33 mouse cellular contexts compared by ENCODE assay signal in genomic region chr11:96955094-96955493, GRCm38 (mm10). TPM values are rescaled to one million over a fixed set of nuclear protein-coding genes. Genes with fewer than 3 reads are reported as not detected.
A peak's percentile ranks its signal among the peaks of the same experiment; 100 is the strongest.
DNase-seq lines count a peak whose midpoint lies in the region; ATAC-seq and TF ChIP-seq lines count a peak whose summit lies in the region.
"Had no signal": no experiment of that assay in that cellular context is flagged by ENCODE, and none has a peak within 500 bp of the region (broad histone marks: within the 10 kb centered on the region; RNA-seq: fewer than 3 reads in every experiment).

No protein-coding gene starts in this region.

- intact Hi-C loops in gastrocnemius, adult 2 months (cut with DNase I): no loop called here

- peak overlapping the region; percentile 70 for H3K27ac ChIP-seq in gastrocnemius, adult 2 months
- peak overlapping the region; percentile 92 for H3K27ac ChIP-seq in liver, embryonic 12.5 days
- 0 out of 2 replicates have a peak overlapping the region, but pooled peaks have one; percentile 34 for H3K27ac ChIP-seq in liver, postnatal 0 days (ENCODE audit: low read depth)
- no peak overlapping the region for H3K27ac ChIP-seq in midbrain, postnatal 0 days (ENCODE audit: low read depth, low read length)
- H3K27ac ChIP-seq: heart, embryonic 15.5 days; hindbrain, embryonic 12.5 days; hindbrain, postnatal 0 days; intestine, embryonic 15.5 days; kidney, embryonic 15.5 days; layer of hippocampus, adult 2 months; limb, embryonic 13.5 days had no signal

- H3K4me3 ChIP-seq in gastrocnemius, adult 2 months: 0 out of 2 replicates have a peak overlapping the region, but pooled peaks have one; percentile 11
- peak overlapping the region; percentile 79 for H3K4me3 ChIP-seq in E14TG2a.4 (replicated peaks; ENCODE audit: low read length)
- no peak overlapping the region for H3K4me3 ChIP-seq in liver, embryonic 12.5 days
- no peak overlapping the region for H3K4me3 ChIP-seq in liver, postnatal 0 days (ENCODE audit: low read depth, low read length)
- no peak overlapping the region for H3K4me3 ChIP-seq in midbrain, postnatal 0 days (ENCODE audit: low read depth, low read length)
- H3K4me3 ChIP-seq: heart, embryonic 15.5 days; hindbrain, embryonic 12.5 days; intestine, embryonic 15.5 days; kidney, embryonic 15.5 days; layer of hippocampus, adult 2 months; limb, embryonic 13.5 days had no signal

- no peaks in the 10 kb centered on the region for H3K9me3 ChIP-seq in E14TG2a.4 (ENCODE audit: low read length)
- 0 out of 2 replicates have a peak, but pooled peaks cover 3% of the 10 kb centered on the region for H3K9me3 ChIP-seq in liver, embryonic 12.5 days (replicated peaks)
- H3K9me3 ChIP-seq in liver, postnatal 0 days (ENCODE audit: low read length): no peaks in the 10 kb centered on the region
- no peaks in the 10 kb centered on the region for H3K9me3 ChIP-seq in midbrain, postnatal 0 days (ENCODE audit: low read length)
- H3K9me3 ChIP-seq: heart, embryonic 15.5 days; hindbrain, embryonic 12.5 days; intestine, embryonic 15.5 days; kidney, embryonic 15.5 days; limb, embryonic 13.5 days had no signal

- no peak for TF ChIP-seq CTCF in gastrocnemius, adult 2 months (IDR thresholded peaks at IDR 0.05)
- TF ChIP-seq CTCF in E14TG2a.4 (conservative IDR thresholded peaks at IDR 0.05; ENCODE audit: low read length): no peak
- TF ChIP-seq CTCF in liver, postnatal 0 days (IDR thresholded peaks at IDR 0.05; ENCODE audit: low read depth): no peak
- no peak for TF ChIP-seq CTCF in midbrain, postnatal 0 days (IDR thresholded peaks at IDR 0.05)

- H3K9ac ChIP-seq in liver, embryonic 12.5 days: peak overlapping the region; percentile 63
- no peak overlapping the region for H3K9ac ChIP-seq in liver, postnatal 0 days (replicated peaks)
- no peak overlapping the region for H3K9ac ChIP-seq in midbrain, postnatal 0 days (replicated peaks; ENCODE audit: low read length, poor library complexity, severe bottlenecking)
- H3K9ac ChIP-seq: heart, embryonic 15.5 days; hindbrain, embryonic 12.5 days; intestine, embryonic 15.5 days; kidney, embryonic 15.5 days; limb, embryonic 13.5 days had no signal

- H3K36me3 ChIP-seq in E14TG2a.4 (ENCODE audit: insufficient read depth, low read length): peaks cover 92% of the 10 kb centered on the region
- peaks cover 99% of the 10 kb centered on the region for H3K36me3 ChIP-seq in liver, embryonic 12.5 days
- peaks cover 95% of the 10 kb centered on the region for H3K36me3 ChIP-seq in liver, postnatal 0 days (replicated peaks; ENCODE audit: insufficient read depth, low read length)
- H3K36me3 ChIP-seq in midbrain, postnatal 0 days (ENCODE audit: insufficient read depth, low read length): peaks cover 61% of the 10 kb centered on the region

- 77% methylated on average over 4 of the region's 4 CpGs for WGBS in liver, embryonic 12.5 days (ENCODE audit: insufficient replicate concordance)
- 75% methylated on average over 4 of the region's 4 CpGs for WGBS in liver, postnatal 0 days (ENCODE audit: insufficient replicate concordance)
- WGBS in midbrain, postnatal 0 days: 91% methylated on average over 4 of the region's 4 CpGs

- no peaks in the 10 kb centered on the region for H3K27me3 ChIP-seq in E14TG2a.4 (ENCODE audit: insufficient read depth, low read length)
- H3K27me3 ChIP-seq in liver, embryonic 12.5 days (replicated peaks): no peaks in the 10 kb centered on the region
- H3K27me3 ChIP-seq in liver, postnatal 0 days (ENCODE audit: insufficient read depth, low read length): no peaks in the 10 kb centered on the region
- no peaks in the 10 kb centered on the region for H3K27me3 ChIP-seq in midbrain, postnatal 0 days (ENCODE audit: insufficient read depth, low read length)
- H3K27me3 ChIP-seq: CH12.LX; heart, embryonic 15.5 days; hindbrain, embryonic 12.5 days; intestine, embryonic 15.5 days; kidney, embryonic 15.5 days; limb, embryonic 13.5 days had no signal

- H3K4me1 ChIP-seq in E14TG2a.4 (replicated peaks; ENCODE audit: low read depth, low read length): peaks cover 83% of the 10 kb centered on the region
- peaks cover 92% of the 10 kb centered on the region for H3K4me1 ChIP-seq in liver, embryonic 12.5 days
- peaks cover 24% of the 10 kb centered on the region for H3K4me1 ChIP-seq in liver, postnatal 0 days (ENCODE audit: insufficient read depth)
- H3K4me1 ChIP-seq in midbrain, postnatal 0 days (ENCODE audit: insufficient read depth, low read length): no peaks in the 10 kb centered on the region
- H3K4me1 ChIP-seq: heart, embryonic 15.5 days; hindbrain, embryonic 12.5 days; intestine, embryonic 15.5 days; limb, embryonic 13.5 days had no signal

- TF ChIP-seq EP300 in liver, postnatal 0 days (IDR thresholded peaks at IDR 0.05; ENCODE audit: low read depth): no peak

- peak overlapping the region; percentile 57 for H3K4me2 ChIP-seq in liver, embryonic 12.5 days
- 0 out of 2 replicates have a peak overlapping the region, but pooled peaks have one; percentile 6 for H3K4me2 ChIP-seq in liver, postnatal 0 days (ENCODE audit: low read depth, low read length)
- no peak overlapping the region for H3K4me2 ChIP-seq in midbrain, postnatal 0 days (ENCODE audit: low read depth, low read length, poor library complexity, severe bottlenecking)
- H3K4me2 ChIP-seq: heart, embryonic 15.5 days; hindbrain, embryonic 12.5 days; intestine, embryonic 15.5 days; kidney, embryonic 15.5 days; limb, embryonic 13.5 days had no signal

- no peak for DNase-seq in gastrocnemius, adult 2 months
- DNase-seq in gastrocnemius, postnatal 25 days: no peak
- DNase-seq in liver, postnatal 0 days: no peak
- DNase-seq in midbrain, postnatal 0 days (ENCODE audit: low spot score): no peak
- no peak for DNase-seq in kidney, adult 9 months
- DNase-seq in yolk sac, embryonic 10.5 days (ENCODE audit: low spot score): no peak
- DNase-seq: adrenal gland, adult 8-10 months; cerebellum, adult 2 months; cerebellum, postnatal 14 days; heart, postnatal 36 days; lung, adult 2 months; lung, postnatal 14 days; midbrain, embryonic 14.5 days; right cerebral cortex, adult 18-20 months had no signal

- ATAC-seq in liver, embryonic 12.5 days: no peak
- ATAC-seq in liver, postnatal 0 days: no peak
- no peak for ATAC-seq in midbrain, postnatal 0 days (ENCODE audit: low FRiP score)
- ATAC-seq: activated CD4-positive, CD25-positive, alpha-beta regulatory T cell, adult 4 months; forebrain, embryonic 14.5 days; hindbrain, postnatal 0 days had no signal

RNA-seq across cellular contexts. Expression of gene Pnpo, which starts 11.3 kb away (rescaled TPM):
- total RNA-seq in gastrocnemius, adult 2 months (2021): 1 to 10 TPM; 7.4 to 8.2 TPM
- total RNA-seq in gastrocnemius, postnatal 25 days (2021): 1 to 10 TPM; 7.0 to 8.3 TPM
- 528 and 553 TPM in 2 replicates for polyA plus RNA-seq in liver, embryonic 12.5 days (2016; fragmentation: Nextera tagmentation; extraction: Ambion mirVana)
- polyA plus RNA-seq in liver, postnatal 0 days (2015; fragmentation: Nextera tagmentation; extraction: Ambion mirVana): 271 and 273 TPM in 2 replicates
- total RNA-seq in midbrain, postnatal 0 days (2014; rRNA removed): 26.9 and 28.6 TPM in 2 replicates
- polyA plus RNA-seq in midbrain, postnatal 0 days (2015; fragmentation: Nextera tagmentation; extraction: Ambion mirVana): 36.8 and 37.4 TPM in 2 replicates

RNA-seq across cellular contexts. Expression of gene Prr15l, which starts 27.2 kb away (rescaled TPM):
- not detected for total RNA-seq in gastrocnemius, adult 2 months (2021)
- total RNA-seq in gastrocnemius, postnatal 25 days (2021): not detected
- 2.4 and 3.2 TPM in 2 replicates for polyA plus RNA-seq in liver, embryonic 12.5 days (2016; fragmentation: Nextera tagmentation; extraction: Ambion mirVana)
- 10.1 and 13.9 TPM in 2 replicates for polyA plus RNA-seq in liver, postnatal 0 days (2015; fragmentation: Nextera tagmentation; extraction: Ambion mirVana)
- 0.27 TPM in 1 of 2 replicates, not detected in the other for total RNA-seq in midbrain, postnatal 0 days (2014; rRNA removed)
- polyA plus RNA-seq in midbrain, postnatal 0 days (2015; fragmentation: Nextera tagmentation; extraction: Ambion mirVana): 0.51 and 0.56 TPM in 2 replicates
- total RNA-seq: gastrocnemius, adult 18-20 months; gastrocnemius, postnatal 4 days; layer of hippocampus, adult 2 months; layer of hippocampus, postnatal 25 days; left cerebral cortex, adult 8-10 months; left cerebral cortex, postnatal 36 days had no signal
- polyA plus RNA-seq: cerebellum, adult 2 months; frontal cortex, adult 2 months had no signal

RNA-seq across cellular contexts. Expression of gene Sp2, which starts 27.7 kb away (rescaled TPM):
- 10 to 100 TPM; 10.4 to 11.0 TPM for total RNA-seq in gastrocnemius, adult 2 months (2021)
- total RNA-seq in gastrocnemius, postnatal 25 days (2021): 1 to 10 TPM; 8.9 to 9.0 TPM
- polyA plus RNA-seq in liver, embryonic 12.5 days (2016; fragmentation: Nextera tagmentation; extraction: Ambion mirVana): 15.5 and 18.5 TPM in 2 replicates
- 6.8 and 7.1 TPM in 2 replicates for polyA plus RNA-seq in liver, postnatal 0 days (2015; fragmentation: Nextera tagmentation; extraction: Ambion mirVana)
- total RNA-seq in midbrain, postnatal 0 days (2014; rRNA removed): 5.2 and 5.9 TPM in 2 replicates
- polyA plus RNA-seq in midbrain, postnatal 0 days (2015; fragmentation: Nextera tagmentation; extraction: Ambion mirVana): 13.4 and 13.7 TPM in 2 replicates

RNA-seq across cellular contexts. Expression of gene Cdk5rap3, which starts 38.8 kb away (rescaled TPM):
- 10 to 100 TPM; 21.5 to 24.0 TPM for total RNA-seq in gastrocnemius, adult 2 months (2021)
- total RNA-seq in gastrocnemius, postnatal 25 days (2021): 10 to 100 TPM; 22.3 to 23.0 TPM
- polyA plus RNA-seq in liver, embryonic 12.5 days (2016; fragmentation: Nextera tagmentation; extraction: Ambion mirVana): 49.0 and 51.6 TPM in 2 replicates
- 38.3 and 38.4 TPM in 2 replicates for polyA plus RNA-seq in liver, postnatal 0 days (2015; fragmentation: Nextera tagmentation; extraction: Ambion mirVana)
- 43.6 and 48.3 TPM in 2 replicates for total RNA-seq in midbrain, postnatal 0 days (2014; rRNA removed)
- polyA plus RNA-seq in midbrain, postnatal 0 days (2015; fragmentation: Nextera tagmentation; extraction: Ambion mirVana): 83.9 and 85.1 TPM in 2 replicates

RNA-seq across cellular contexts. Expression of gene Sp6, which starts 58.1 kb away (rescaled TPM):
- under 1 TPM in 1 of 2 experiments, not detected in 1; 0.10 TPM for total RNA-seq in gastrocnemius, adult 2 months (2021)
- total RNA-seq in gastrocnemius, postnatal 25 days (2021): under 1 TPM in 1 of 2 experiments, not detected in 1; 0.10 TPM
- 0.15 and 0.19 TPM in 2 replicates for polyA plus RNA-seq in liver, embryonic 12.5 days (2016; fragmentation: Nextera tagmentation; extraction: Ambion mirVana)
- polyA plus RNA-seq in liver, postnatal 0 days (2015; fragmentation: Nextera tagmentation; extraction: Ambion mirVana): 0.06 and 0.07 TPM in 2 replicates
- 0.33 and 1.1 TPM in 2 replicates for total RNA-seq in midbrain, postnatal 0 days (2014; rRNA removed)
- polyA plus RNA-seq in midbrain, postnatal 0 days (2015; fragmentation: Nextera tagmentation; extraction: Ambion mirVana): 0.43 and 0.51 TPM in 2 replicates
- total RNA-seq: neutrophil, adult 5-6 weeks had no signal
- polyA plus RNA-seq: activated CD4-positive, CD25-positive, alpha-beta regulatory T cell, adult 4 months; midbrain, embryonic 14.5 days had no signal

Comparison
In these comparisons a context has a peak if more than half of its experiments do, and no peak if none do; other contexts are left out.
1. H3K4me3 ChIP-seq: peak in gastrocnemius, adult 2 months (single experiment) and E14TG2a.4 (single experiment); none in liver, embryonic 12.5 days (single experiment), liver, postnatal 0 days (single experiment) and midbrain, postnatal 0 days (single experiment).